Mouse (Mus musculus): ENCODE results near the gene Trim72. TPM values are rescaled to one million over a fixed set of nuclear protein-coding genes. Genes with fewer than 3 reads are reported as not detected.

The Trim72 gene
- polyA plus RNA-seq, 2 experiments = 2.2 to 22.8 TPM

DNA sequence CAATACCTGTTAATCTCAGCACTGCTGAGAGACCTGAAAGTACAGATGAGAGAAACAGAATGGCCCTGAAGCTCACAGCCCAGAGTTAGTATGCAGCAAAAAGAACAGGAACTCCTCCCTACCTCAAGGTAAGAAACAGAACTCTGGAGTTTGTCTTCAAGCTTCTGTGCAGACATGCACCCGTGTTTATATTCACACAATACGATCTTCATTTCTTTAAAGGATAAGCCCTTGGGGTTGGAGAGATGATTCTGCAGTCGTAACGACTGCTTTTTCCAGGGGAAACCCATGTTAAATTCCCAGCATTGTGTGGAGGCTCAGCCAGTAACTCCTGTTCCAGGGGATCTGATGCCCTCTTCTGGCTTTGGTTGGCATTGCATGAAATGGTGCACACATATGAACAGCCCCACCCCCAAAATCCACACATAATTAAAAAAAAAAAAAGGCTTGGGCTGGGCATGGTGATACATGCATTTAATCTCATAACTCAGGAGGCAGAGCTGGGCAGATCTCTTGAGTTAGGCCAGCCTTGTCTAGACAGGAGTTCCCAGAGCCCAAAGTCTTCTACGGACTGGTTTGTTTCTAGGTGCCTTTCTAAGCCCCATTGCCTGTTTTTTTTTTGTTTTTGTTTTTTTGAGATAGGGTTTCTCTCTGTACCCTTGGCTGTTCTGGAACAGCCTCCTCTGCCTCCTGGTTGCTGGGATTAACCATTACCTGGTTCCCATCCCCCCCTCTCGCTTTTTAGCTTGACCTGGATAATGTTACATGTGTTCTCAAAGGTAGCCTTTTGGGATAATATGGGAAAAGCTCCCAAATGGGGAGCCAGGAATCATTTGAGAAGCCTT is 11.9 kb upstream of the Trim72 start:
- peak; percentile 42; the same call in 1 of the 2 replicates for ATAC-seq (ENCODE audit: low FRiP score, low read depth)
- H3K4me3 ChIP-seq (replicated peaks; ENCODE audit: low read length) = no peak overlapping the region
- peaks cover 8% of the 10 kb centered on the region for H3K4me1 ChIP-seq (ENCODE audit: control insufficient read depth, insufficient read depth, low read length)
- no peak overlapping the region for H3K4me2 ChIP-seq (replicated peaks; ENCODE audit: low read depth, low read length, severe bottlenecking)
- peak; percentile 70 for DNase-seq (ENCODE audit: low spot score)
- H3K9me3 ChIP-seq (ENCODE audit: control insufficient read depth, low read length) = no peaks in the 10 kb centered on the region
- peaks cover 44% of the 10 kb centered on the region for H3K36me3 ChIP-seq (ENCODE audit: control insufficient read depth, insufficient read depth, low read length)
- 48% methylated on average over 6 of the region's 6 CpGs for WGBS
- no peaks in the 10 kb centered on the region for H3K27me3 ChIP-seq (ENCODE audit: control insufficient read depth, insufficient read depth, low read length)
- H3K9ac ChIP-seq (ENCODE audit: low read depth, low read length, severe bottlenecking) = no peak overlapping the region
- no peak for TF ChIP-seq POLR2A (IDR thresholded peaks at IDR 0.05; ENCODE audit: borderline replicate concordance, extremely low read depth, insufficient read depth, insufficient read length)
- H3K27ac ChIP-seq (replicated peaks; ENCODE audit: low read depth, low read length) = no peak overlapping the region

DNA sequence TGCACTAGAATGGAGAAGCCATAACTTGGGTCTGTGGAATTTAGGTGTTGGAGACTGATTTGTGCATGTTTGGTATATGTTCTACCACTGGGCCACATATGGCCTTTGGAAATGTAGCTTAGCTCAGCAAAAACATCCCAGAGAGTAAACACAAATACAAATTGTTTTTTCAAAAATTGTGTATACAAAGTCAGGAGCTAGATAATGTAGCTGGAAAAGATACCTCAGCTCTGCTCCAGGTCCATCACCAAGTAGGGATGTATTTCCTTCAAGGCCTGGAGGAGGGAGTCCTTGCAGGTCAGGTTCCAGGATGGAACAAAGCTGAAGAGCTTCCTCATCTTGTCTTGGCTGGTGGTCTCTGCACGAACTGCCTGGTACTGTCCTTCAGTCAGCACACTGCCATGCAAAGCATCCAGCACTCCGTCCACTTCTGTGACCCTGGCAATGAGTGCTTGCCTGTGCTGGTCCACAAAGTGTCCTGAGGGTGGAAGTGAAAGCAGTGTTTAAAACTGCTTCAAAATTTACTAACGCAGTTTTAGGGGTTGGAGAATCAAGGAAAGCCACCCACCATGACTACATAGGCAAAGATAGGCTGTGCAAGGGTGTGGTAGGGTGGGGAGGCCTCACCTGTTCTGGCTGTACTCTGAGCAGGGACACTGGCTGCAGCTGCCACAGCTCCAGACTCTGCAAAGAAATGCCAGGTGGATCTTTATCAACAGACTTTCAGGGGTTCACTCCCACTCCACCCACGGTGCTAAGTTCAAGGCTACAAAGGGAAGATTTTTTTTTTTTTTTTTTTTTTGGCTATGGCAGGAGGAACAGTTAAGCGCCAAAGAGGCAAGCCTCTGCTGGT is 11.0 kb upstream of the Trim72 start:
- 44% methylated on average over 5 of the region's 5 CpGs for WGBS
- H3K36me3 ChIP-seq (ENCODE audit: control insufficient read depth, insufficient read depth, low read length) = peaks cover 37% of the 10 kb centered on the region
- peak overlapping the region; percentile 47 for H3K9ac ChIP-seq (ENCODE audit: low read depth, low read length, severe bottlenecking)
- TF ChIP-seq POLR2A (IDR thresholded peaks at IDR 0.05; ENCODE audit: borderline replicate concordance, extremely low read depth, insufficient read depth, insufficient read length) = no peak
- H3K27me3 ChIP-seq (ENCODE audit: control insufficient read depth, insufficient read depth, low read length) = no peaks in the 10 kb centered on the region
- H3K27ac ChIP-seq (replicated peaks; ENCODE audit: low read depth, low read length) = 0 out of 2 replicates have a peak overlapping the region, but pooled peaks have one; percentile 33
- H3K4me3 ChIP-seq (replicated peaks; ENCODE audit: low read length) = peak overlapping the region; percentile 30
- ATAC-seq (ENCODE audit: low FRiP score, low read depth) (peak; percentile 42; the same call in 1 of the 2 replicates), DNase-seq (ENCODE audit: low spot score) (no peak)
- peak overlapping the region; percentile 53 for H3K4me2 ChIP-seq (replicated peaks; ENCODE audit: low read depth, low read length, severe bottlenecking)
- no peaks in the 10 kb centered on the region for H3K9me3 ChIP-seq (ENCODE audit: control insufficient read depth, low read length)
- peaks cover 8% of the 10 kb centered on the region for H3K4me1 ChIP-seq (ENCODE audit: control insufficient read depth, insufficient read depth, low read length)

DNA sequence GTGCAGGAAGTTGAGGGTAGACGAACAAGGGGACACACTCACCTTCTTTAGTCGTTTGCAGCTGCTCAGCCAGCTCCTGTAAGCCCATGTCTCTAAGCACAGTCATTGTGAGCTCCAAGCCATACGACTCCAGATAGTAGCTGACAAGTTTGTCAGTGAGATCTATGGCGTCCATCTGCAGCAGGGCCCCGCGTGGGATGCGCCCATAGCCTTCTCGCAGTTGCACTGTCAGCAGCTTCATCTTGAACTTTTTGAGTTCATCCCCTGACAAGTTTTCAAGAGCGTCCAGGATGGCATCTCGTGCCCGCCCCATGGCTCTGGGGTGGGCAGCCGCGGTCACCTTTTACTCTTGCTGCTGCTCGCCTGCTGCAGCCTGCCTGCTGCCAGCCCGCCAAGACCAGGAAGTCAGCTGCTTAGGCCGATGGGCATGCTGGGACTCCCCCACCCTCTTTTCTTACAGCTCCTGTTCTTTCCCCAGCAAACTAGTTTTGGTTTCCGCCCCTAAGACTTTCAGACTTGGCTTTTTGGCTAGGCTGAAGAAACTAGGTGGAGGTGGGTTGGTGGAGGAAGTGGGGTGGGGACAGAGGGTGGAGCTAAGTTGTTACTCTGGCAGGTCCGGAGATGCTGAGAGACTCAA is 10.3 kb upstream of the Trim72 start, which contains the start of gene Pycard:
TSS of gene Pycard (minus strand) at position 527 of the 637 bp plus-strand sequence.
- peak within 1 kb of the TSS; percentile 30 for H3K4me3 ChIP-seq (replicated peaks; ENCODE audit: low read length)
- H3K9ac ChIP-seq (ENCODE audit: low read depth, low read length, severe bottlenecking) = peak within 1 kb of the TSS; percentile 47
- H3K27me3 ChIP-seq (ENCODE audit: control insufficient read depth, insufficient read depth, low read length) = no peaks in the 10 kb centered on the region
- no peak for TF ChIP-seq POLR2A (IDR thresholded peaks at IDR 0.05; ENCODE audit: borderline replicate concordance, extremely low read depth, insufficient read depth, insufficient read length)
- peaks cover 29% of the 10 kb centered on the region for H3K36me3 ChIP-seq (ENCODE audit: control insufficient read depth, insufficient read depth, low read length)
- peak within 1 kb of the TSS; percentile 53 for H3K4me2 ChIP-seq (replicated peaks; ENCODE audit: low read depth, low read length, severe bottlenecking)
- DNase-seq (ENCODE audit: low spot score) = peak; percentile 24
- no peak for ATAC-seq (ENCODE audit: low FRiP score, low read depth)
- WGBS = 13% methylated on average over 18 of the region's 18 CpGs
- peaks cover 8% of the 10 kb centered on the region for H3K4me1 ChIP-seq (ENCODE audit: control insufficient read depth, insufficient read depth, low read length)
- H3K27ac ChIP-seq (replicated peaks; ENCODE audit: low read depth, low read length) = 0 out of 2 replicates have a peak within 1 kb of the TSS, but pooled peaks have one; percentile 33
- H3K9me3 ChIP-seq (ENCODE audit: control insufficient read depth, low read length) = no peaks in the 10 kb centered on the region

DNA sequence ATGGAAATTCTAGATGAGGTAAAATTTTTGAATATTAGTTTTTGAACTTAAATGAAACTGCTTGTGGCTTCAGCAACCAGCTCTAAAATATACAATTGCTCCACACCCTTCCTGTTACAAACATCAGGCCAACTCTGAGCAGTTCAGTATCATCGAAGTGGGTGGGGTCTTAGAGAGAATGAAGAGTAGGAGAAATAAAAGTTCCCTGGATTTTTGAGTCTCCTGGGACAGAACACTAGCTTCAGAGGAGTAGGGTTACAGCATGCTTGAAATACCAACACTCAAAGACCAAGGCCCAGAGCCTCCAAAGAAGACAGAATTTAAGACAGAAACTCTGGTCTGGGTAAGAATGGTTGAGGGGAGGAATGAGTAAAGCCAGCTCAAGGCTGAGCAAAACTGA is 4.3 kb upstream of the Trim72 start:
- Histone ChIP-seq H3K4me1 (ENCODE audit: control insufficient read depth, insufficient read depth, low read length) (peaks cover 9% of the 10 kb centered on the region; the same call in 1 of the 2 replicates), H3K27ac (replicated peaks; ENCODE audit: low read depth, low read length) (no peak overlapping the region), H3K9ac (ENCODE audit: low read depth, low read length, severe bottlenecking) (no peak overlapping the region), H3K4me3 (replicated peaks; ENCODE audit: low read length) (no peak overlapping the region), H3K4me2 (replicated peaks; ENCODE audit: low read depth, low read length, severe bottlenecking) (no peak overlapping the region), H3K36me3 (ENCODE audit: control insufficient read depth, insufficient read depth, low read length) (no peaks in the 10 kb centered on the region), H3K9me3 (ENCODE audit: control insufficient read depth, low read length) (no peaks in the 10 kb centered on the region), H3K27me3 (ENCODE audit: control insufficient read depth, insufficient read depth, low read length) (no peaks in the 10 kb centered on the region)
- no peak for TF ChIP-seq POLR2A (IDR thresholded peaks at IDR 0.05; ENCODE audit: borderline replicate concordance, extremely low read depth, insufficient read depth, insufficient read length)
- DNase-seq (ENCODE audit: low spot score) (no peak), ATAC-seq (ENCODE audit: low FRiP score, low read depth) (no peak)
- 68% methylated on average over 1 of the region's 1 CpGs for WGBS

Measured in limb, embryonic 14.5 days (tissue).